Mouse (Mus musculus): ENCODE data around the gene Zcchc4. TPM values are rescaled to one million over a fixed set of nuclear protein-coding genes. Genes with fewer than 3 reads are reported as not detected.
A peak's percentile ranks its signal among the peaks of the same experiment; 100 is the strongest.

Gene Zcchc4
- total RNA-seq, 2 experiments from 2014 or later: 4.6 to 7.2 TPM

DNA sequence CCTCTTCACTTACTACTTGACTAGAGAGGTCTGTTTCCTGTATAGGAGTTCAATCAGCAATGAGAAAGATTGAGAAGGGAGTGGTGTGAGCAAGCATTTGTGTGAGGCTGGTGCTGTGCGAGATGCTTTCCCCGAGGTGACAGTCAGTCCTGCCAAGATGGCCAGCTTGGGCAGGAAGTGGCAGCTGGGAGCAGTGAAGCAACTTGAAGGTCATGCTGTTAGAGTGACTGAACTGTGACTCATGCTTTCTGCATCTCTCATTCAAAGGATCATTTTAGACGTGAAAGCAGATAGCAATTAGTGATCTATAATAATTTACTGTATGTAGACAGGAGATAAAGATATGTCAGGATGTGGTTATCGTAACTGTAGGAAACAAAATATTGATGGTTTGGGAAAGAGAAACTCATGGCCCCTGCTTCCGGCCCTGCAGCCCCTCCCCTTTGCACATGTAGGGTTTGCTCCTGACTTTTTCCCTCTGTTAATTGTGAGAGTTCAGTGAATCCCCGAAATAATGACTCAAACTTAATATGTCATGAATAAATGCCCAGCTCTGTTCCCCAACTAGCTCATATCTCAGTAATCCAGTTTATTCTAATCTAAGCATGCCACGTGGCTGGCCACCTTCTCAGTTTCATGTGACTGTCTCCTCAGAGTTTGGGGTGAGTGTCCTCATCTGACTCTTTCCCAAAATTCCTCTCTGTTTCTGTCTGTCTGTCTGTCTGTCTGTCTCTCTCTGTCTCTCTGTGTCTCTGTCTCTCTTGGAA lies 11.5 kb downstream of the Zcchc4 start:
- DNase-seq: no peak
- intact Hi-C loops (cut with DNase I; ENCODE audit: low total_unique reads): no loop called here

GRCm38 (mm10) chr5:52793230-52793629 lies 18.0 kb downstream of the Zcchc4 start:
- intact Hi-C loops (cut with DNase I; ENCODE audit: low total_unique reads): no loop called here
- no peak for DNase-seq

DNA sequence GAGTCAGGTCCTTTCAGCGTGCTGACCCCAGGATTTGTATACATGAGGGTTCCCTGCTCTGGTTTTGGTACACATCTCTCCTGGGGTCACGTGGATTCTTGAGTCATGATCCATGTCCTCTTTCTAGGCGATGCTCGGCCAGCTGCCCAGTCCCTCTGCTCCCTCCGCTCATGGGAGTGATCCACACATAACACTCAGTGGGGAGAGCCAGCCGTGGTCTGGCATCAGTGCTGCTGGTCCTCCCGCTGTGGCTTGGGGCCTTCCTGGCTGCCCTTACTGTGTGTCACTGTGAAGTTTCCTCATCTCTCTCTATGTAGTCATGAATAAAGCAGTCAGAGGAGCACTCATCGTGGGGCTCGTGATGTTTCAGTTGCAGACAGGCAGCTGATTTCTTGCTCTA lies 18.9 kb downstream of the Zcchc4 start:
- DNase-seq: peak; percentile 15
- intact Hi-C loops (cut with DNase I; ENCODE audit: low total_unique reads): no loop called here

DNA sequence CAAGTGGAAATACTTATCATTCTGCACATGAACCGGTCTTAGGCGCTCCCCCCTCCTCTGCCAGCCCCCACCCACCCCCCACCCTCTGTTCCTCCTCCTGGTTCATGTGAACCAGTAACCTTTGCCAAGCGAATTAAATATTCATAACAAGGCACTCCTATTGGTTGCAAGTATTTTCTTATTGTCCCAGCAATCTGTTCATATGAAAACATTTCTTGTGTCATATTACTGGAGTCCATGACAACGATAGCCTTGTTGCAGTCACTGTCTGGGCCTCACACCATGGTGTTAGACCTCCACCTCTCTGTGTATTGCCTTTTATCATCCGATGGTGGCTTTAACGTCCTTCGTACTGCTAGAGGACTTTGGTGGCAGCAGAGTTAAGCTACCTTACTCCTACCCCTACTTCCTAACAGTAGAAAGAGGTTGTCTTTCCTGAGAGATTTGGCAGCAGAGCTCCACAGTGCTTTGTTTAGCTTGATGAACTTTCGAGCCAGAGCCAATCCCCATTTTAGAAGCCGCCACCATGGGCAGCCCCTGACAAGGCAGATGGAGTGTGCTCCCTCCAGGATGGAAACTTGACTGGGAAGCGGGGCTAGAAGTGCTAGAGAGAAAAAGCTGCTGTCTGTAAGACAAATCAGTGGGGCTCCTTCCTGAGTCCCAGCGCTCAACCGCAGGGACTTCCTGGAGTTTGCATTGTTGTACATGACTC lies 24.2 kb downstream of the Zcchc4 start:
- DNase-seq: no peak
- intact Hi-C loops (cut with DNase I; ENCODE audit: low total_unique reads): no loop called here

GRCm38 (mm10) chr5:52805801-52806200 lies 30.6 kb downstream of the Zcchc4 start:
- DNase-seq: no peak
- intact Hi-C loops (cut with DNase I; ENCODE audit: low total_unique reads): no loop called here

- no peak for DNase-seq
- intact Hi-C loops (cut with DNase I; ENCODE audit: low total_unique reads): no loop called here
Measured at GRCm38 (mm10) chr5:52806349-52806748, 31.1 kb downstream of the Zcchc4 start.

DNA sequence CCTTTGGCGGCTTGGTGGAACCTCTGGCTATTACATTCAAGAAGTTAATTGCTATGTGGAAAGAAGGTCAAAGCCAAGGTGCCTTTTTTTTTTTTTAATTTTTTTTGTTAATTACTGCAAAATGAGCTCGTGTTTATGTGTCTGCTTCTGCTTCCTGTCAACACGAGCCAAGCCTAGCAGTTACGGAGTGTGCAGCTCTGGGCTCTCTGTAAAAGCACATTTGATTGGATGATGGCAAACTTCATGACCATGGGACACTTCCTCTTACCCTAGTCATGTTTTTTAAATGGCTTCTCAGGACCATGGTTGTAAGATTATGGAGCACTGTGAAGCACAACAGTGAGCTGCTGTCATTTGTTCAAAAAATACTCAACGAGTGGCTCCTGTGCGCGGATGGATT lies 31.8 kb downstream of the Zcchc4 start:
- intact Hi-C loops (cut with DNase I; ENCODE audit: low total_unique reads): no loop called here
- no peak for DNase-seq

DNA sequence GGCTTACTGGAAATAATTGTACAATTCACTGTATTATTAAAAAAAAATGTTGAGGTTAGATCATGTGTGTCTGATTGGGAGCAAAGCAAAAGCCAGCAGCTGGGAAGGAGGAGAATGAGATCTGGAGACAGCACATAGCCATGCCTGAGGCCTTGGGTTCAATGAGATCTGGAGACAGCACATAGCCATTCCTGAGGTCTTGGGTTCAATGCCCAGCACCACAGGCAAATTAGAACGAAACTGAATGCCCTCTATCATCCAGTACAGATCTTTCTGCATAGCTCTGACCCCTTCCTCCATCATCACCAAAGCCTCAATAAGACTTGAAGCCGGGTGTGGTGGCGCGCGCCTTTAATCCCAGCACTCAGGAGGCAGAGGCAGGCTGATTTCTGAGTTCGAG lies 35.2 kb downstream of the Zcchc4 start:
- DNase-seq: no peak
- intact Hi-C loops (cut with DNase I; ENCODE audit: low total_unique reads): no loop called here

DNA sequence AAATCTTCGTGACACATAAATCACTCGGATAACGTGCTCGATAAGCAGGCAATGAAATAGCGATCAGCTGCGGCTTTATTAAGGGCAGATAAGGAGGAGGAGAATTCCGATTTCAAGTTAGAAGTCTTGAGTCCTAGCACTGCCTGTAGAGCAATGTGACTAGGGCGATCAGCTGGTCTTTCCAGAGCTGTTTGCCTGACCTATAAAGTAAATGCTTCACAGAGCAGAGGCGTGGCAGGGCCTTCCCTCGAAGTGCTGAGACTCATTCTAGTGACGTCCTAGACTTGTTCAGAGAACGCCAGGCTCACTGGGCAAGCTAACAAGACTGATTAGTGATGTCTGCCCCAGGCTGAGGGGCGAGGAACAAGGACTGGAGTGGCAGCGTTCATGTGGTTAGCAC lies 35.8 kb downstream of the Zcchc4 start:
- DNase-seq: no peak
- intact Hi-C loops (cut with DNase I; ENCODE audit: low total_unique reads): no loop called here

DNA sequence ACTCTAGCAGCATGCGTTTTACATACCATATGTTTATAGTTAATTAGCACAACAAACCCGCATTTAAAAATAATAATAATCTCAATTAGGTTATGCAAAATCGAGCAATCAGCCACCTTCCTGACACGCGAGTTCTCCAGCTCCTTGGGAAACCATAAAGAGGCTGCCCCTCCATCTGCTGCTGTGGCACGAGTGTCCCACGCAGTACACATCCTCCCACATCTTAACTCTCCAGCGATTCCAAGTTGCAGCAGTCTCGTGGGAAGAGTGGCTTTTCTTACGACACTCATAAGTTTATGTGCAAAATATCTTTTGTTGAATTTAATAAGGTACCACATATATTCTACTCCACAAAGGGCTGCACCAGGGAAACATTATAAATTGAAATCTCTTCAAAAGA lies 37.2 kb downstream of the Zcchc4 start:
- intact Hi-C loops (cut with DNase I; ENCODE audit: low total_unique reads): no loop called here
- DNase-seq: no peak

DNA sequence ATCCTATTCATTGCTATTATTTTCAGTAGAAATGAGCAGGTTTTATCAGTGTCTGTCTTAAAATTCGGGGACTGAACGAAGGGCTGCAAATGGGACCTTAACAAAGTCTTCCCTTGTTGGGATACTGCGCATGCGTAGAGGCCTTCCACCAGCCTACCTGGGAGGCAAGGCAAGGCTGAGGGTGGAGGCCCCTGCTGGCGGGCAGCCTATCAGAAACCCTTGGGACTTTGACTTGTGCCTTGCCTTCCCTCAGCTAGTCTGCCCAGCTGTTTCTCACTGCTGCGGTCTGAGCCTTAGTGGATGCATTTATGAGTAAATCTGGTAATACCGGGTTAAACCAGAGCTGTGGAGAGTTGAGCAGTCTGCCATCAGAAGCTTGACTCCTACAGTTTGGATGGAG lies 38.1 kb downstream of the Zcchc4 start:
- intact Hi-C loops (cut with DNase I; ENCODE audit: low total_unique reads): no loop called here
- no peak for DNase-seq

- DNase-seq: no peak
- intact Hi-C loops (cut with DNase I; ENCODE audit: low total_unique reads): no loop called here
Measured at GRCm38 (mm10) chr5:52818676-52819075, 43.5 kb downstream of the Zcchc4 start.

- intact Hi-C loops (cut with DNase I; ENCODE audit: low total_unique reads): loop anchor here (10.0 kb wide), 1 partner anchor 147 kb away; no protein-coding TSS in a partner anchor
- peak; percentile 17 for DNase-seq
Measured at GRCm38 (mm10) chr5:52821691-52822090, 46.5 kb downstream of the Zcchc4 start.

GRCm38 (mm10) chr5:52827923-52828322 lies 52.7 kb downstream of the Zcchc4 start:
- intact Hi-C loops (cut with DNase I; ENCODE audit: low total_unique reads): loop anchor here (10.0 kb wide), 1 partner anchor 153 kb away; no protein-coding TSS in a partner anchor
- no peak for DNase-seq

- intact Hi-C loops (cut with DNase I; ENCODE audit: low total_unique reads): no loop called here
- DNase-seq: no peak
Measured at GRCm38 (mm10) chr5:52833005-52833404, 57.8 kb downstream of the Zcchc4 start.

DNA sequence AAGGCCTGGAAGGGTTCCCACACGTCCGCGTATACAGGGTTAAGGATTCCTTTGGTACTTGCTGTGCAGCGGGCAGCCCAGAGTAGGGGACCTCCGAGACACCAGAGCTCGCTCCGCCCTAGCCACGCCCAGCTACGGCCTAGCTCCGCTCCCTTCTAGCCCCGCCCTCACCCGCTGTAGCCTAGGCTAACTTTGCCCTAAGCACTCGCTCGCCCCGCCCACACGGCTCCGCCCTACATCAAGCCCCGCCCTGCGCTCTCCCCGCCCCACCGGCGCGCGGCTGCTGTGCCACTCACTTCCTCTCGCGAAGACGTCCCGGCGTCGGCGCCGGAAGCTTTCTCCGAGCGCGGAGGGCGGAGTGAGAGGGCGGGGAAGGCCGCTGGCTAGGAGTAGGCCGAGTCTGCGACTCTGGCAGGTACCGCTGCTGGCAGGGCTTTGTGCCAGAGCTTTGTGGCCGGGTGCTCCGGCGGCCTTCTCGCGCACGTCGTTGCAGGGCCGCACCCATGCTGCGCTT lies 58.6 kb downstream of the Zcchc4 start, which contains the start of gene Anapc4:
Gene Anapc4 (plus strand): TSS at position 252 of the 514 bp plus-strand sequence.
- intact Hi-C loops (cut with DNase I; ENCODE audit: low total_unique reads): no loop called here
- peak; percentile 100 for DNase-seq

GRCm38 (mm10) chr5:52834386-52834785 lies 59.2 kb downstream of the Zcchc4 start:
- intact Hi-C loops (cut with DNase I; ENCODE audit: low total_unique reads): no loop called here
- no peak for DNase-seq

- DNase-seq: no peak
- intact Hi-C loops (cut with DNase I; ENCODE audit: low total_unique reads): no loop called here
Measured at GRCm38 (mm10) chr5:52844319-52844718, 69.1 kb downstream of the Zcchc4 start.

- DNase-seq: no peak
- intact Hi-C loops (cut with DNase I; ENCODE audit: low total_unique reads): no loop called here
Measured at GRCm38 (mm10) chr5:52855727-52856126, 80.5 kb downstream of the Zcchc4 start.

DNA sequence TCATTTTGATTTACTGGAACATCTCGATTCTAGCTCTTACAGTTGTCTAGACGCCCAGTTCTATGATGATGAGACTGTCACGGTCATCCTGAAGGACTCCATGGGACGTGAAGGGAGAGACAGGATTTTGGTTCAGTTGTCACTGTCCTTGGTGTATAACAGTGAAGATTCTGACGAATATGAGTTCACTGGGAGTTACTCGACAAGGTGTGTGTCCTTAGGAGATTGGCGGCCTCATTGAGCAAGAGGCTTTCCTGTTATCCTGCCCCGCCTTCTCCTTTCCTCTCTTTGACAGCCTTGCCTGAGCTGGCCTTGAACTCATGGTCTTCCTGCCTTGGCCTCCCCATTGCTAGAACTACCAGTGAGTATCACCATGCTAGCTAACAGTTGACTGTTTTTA lies 89.2 kb downstream of the Zcchc4 start:
- DNase-seq: no peak
- intact Hi-C loops (cut with DNase I; ENCODE audit: low total_unique reads): no loop called here

- intact Hi-C loops (cut with DNase I; ENCODE audit: low total_unique reads): no loop called here
- peak; percentile 47 for DNase-seq
Measured at GRCm38 (mm10) chr5:52865825-52866224, 90.6 kb downstream of the Zcchc4 start.
